In genomic region chr2:153564343-153564742, GRCm38 (mm10) we compare ENCODE assay signal across 15 mouse cellular contexts. TPM values are rescaled to one million over a fixed set of nuclear protein-coding genes. Genes with fewer than 3 reads are reported as not detected.
DNase-seq lines count a peak whose midpoint lies in the region; ATAC-seq and TF ChIP-seq lines count a peak whose summit lies in the region.
"Had no signal": no experiment of that assay in that cellular context is flagged by ENCODE, and none has a peak within 500 bp of the region (broad histone marks: within the 10 kb centered on the region; RNA-seq: fewer than 3 reads in every experiment).

No protein-coding gene starts in this region.

- H3K36me3 ChIP-seq in hindbrain, postnatal 0 days (ENCODE audit: insufficient read depth, low read length): no peaks in the 10 kb centered on the region
- H3K36me3 ChIP-seq in hindbrain, embryonic 11.5 days (ENCODE audit: control insufficient read depth, insufficient read depth, low read length): no peaks in the 10 kb centered on the region
- H3K36me3 ChIP-seq in midbrain, postnatal 0 days (ENCODE audit: insufficient read depth, low read length): no peaks in the 10 kb centered on the region
- no peaks in the 10 kb centered on the region for H3K36me3 ChIP-seq in midbrain, embryonic 14.5 days (ENCODE audit: control insufficient read depth, insufficient read depth, low read length)
- no peaks in the 10 kb centered on the region for H3K36me3 ChIP-seq in G1E (replicated peaks)
- no peaks in the 10 kb centered on the region for H3K36me3 ChIP-seq in splenic B cell, adult 2 months (ENCODE audit: control insufficient read depth, insufficient read depth, low read length, poor library complexity, severe bottlenecking)
- H3K36me3 ChIP-seq in hindbrain, embryonic 10.5 days: no peaks in the 10 kb centered on the region
- H3K36me3 ChIP-seq: heart, embryonic 13.5 days; liver, embryonic 15.5 days; midbrain, embryonic 12.5 days; neural tube, embryonic 12.5 days had no signal

- no peak overlapping the region for H3K9ac ChIP-seq in hindbrain, postnatal 0 days (replicated peaks; ENCODE audit: low read length)
- H3K9ac ChIP-seq in hindbrain, embryonic 11.5 days (ENCODE audit: low read depth, low read length): no peak overlapping the region
- H3K9ac ChIP-seq in midbrain, postnatal 0 days (replicated peaks; ENCODE audit: low read length, poor library complexity, severe bottlenecking): no peak overlapping the region
- no peak overlapping the region for H3K9ac ChIP-seq in midbrain, embryonic 14.5 days (replicated peaks; ENCODE audit: low read length)
- H3K9ac ChIP-seq: heart, embryonic 13.5 days; liver, embryonic 15.5 days; midbrain, embryonic 12.5 days; neural tube, embryonic 12.5 days had no signal

- H3K27me3 ChIP-seq in hindbrain, postnatal 0 days (ENCODE audit: insufficient read depth, low read length): no peaks in the 10 kb centered on the region
- H3K27me3 ChIP-seq in hindbrain, embryonic 11.5 days (ENCODE audit: control insufficient read depth, insufficient read depth, low read length): no peaks in the 10 kb centered on the region
- H3K27me3 ChIP-seq in midbrain, postnatal 0 days (ENCODE audit: insufficient read depth, low read length): no peaks in the 10 kb centered on the region
- H3K27me3 ChIP-seq in midbrain, embryonic 14.5 days (ENCODE audit: control insufficient read depth, insufficient read depth, low read length): no peaks in the 10 kb centered on the region
- H3K27me3 ChIP-seq in G1E (ENCODE audit: insufficient read depth, low read length): peaks cover 64% of the 10 kb centered on the region
- no peaks in the 10 kb centered on the region for H3K27me3 ChIP-seq in splenic B cell, adult 2 months (ENCODE audit: control insufficient read depth, insufficient read depth, low read length, poor library complexity, severe bottlenecking)
- H3K27me3 ChIP-seq in hindbrain, embryonic 10.5 days (ENCODE audit: insufficient read depth, poor library complexity, severe bottlenecking): peaks cover 30% of the 10 kb centered on the region
- H3K27me3 ChIP-seq: heart, embryonic 13.5 days; liver, embryonic 15.5 days; neural tube, embryonic 12.5 days had no signal

- no peaks in the 10 kb centered on the region for H3K9me3 ChIP-seq in hindbrain, postnatal 0 days (ENCODE audit: low read length)
- H3K9me3 ChIP-seq in hindbrain, embryonic 11.5 days (ENCODE audit: control insufficient read depth, low read length): no peaks in the 10 kb centered on the region
- no peaks in the 10 kb centered on the region for H3K9me3 ChIP-seq in midbrain, postnatal 0 days (ENCODE audit: low read length)
- no peaks in the 10 kb centered on the region for H3K9me3 ChIP-seq in midbrain, embryonic 14.5 days (ENCODE audit: control insufficient read depth, low read length)
- H3K9me3 ChIP-seq in G1E (replicated peaks): no peaks in the 10 kb centered on the region
- H3K9me3 ChIP-seq in hindbrain, embryonic 10.5 days: no peaks in the 10 kb centered on the region
- H3K9me3 ChIP-seq: heart, embryonic 13.5 days; liver, embryonic 15.5 days; midbrain, embryonic 12.5 days; neural tube, embryonic 12.5 days had no signal

- TF ChIP-seq CTCF in hindbrain, postnatal 0 days (IDR thresholded peaks at IDR 0.05; ENCODE audit: low read depth): peak; percentile 50
- TF ChIP-seq CTCF in midbrain, postnatal 0 days (IDR thresholded peaks at IDR 0.05): peak; percentile 45
- TF ChIP-seq CTCF in G1E (IDR thresholded peaks at IDR 0.05; ENCODE audit: low read depth, low read length): 0 out of 2 replicates have a peak, but pooled peaks have one; percentile 26

- H3K27ac ChIP-seq in hindbrain, postnatal 0 days: no peak overlapping the region
- H3K27ac ChIP-seq in hindbrain, embryonic 11.5 days (ENCODE audit: low read depth, low read length): no peak overlapping the region
- H3K27ac ChIP-seq in midbrain, postnatal 0 days (ENCODE audit: low read depth, low read length): no peak overlapping the region
- no peak overlapping the region for H3K27ac ChIP-seq in midbrain, embryonic 14.5 days (replicated peaks; ENCODE audit: low read depth, low read length)
- no peak overlapping the region for H3K27ac ChIP-seq in hindbrain, embryonic 10.5 days
- H3K27ac ChIP-seq: heart, embryonic 13.5 days; liver, embryonic 15.5 days; midbrain, embryonic 12.5 days; neural tube, embryonic 12.5 days had no signal

- no peak overlapping the region for H3K4me2 ChIP-seq in hindbrain, postnatal 0 days (ENCODE audit: low read depth, low read length)
- no peak overlapping the region for H3K4me2 ChIP-seq in hindbrain, embryonic 11.5 days (replicated peaks; ENCODE audit: low read depth, low read length)
- H3K4me2 ChIP-seq in midbrain, postnatal 0 days (ENCODE audit: low read depth, low read length, poor library complexity, severe bottlenecking): no peak overlapping the region
- no peak overlapping the region for H3K4me2 ChIP-seq in midbrain, embryonic 14.5 days (ENCODE audit: low read length)
- H3K4me2 ChIP-seq: heart, embryonic 13.5 days; liver, embryonic 15.5 days; midbrain, embryonic 12.5 days; neural tube, embryonic 12.5 days had no signal

- no peak for ATAC-seq in hindbrain, postnatal 0 days
- no peak for ATAC-seq in hindbrain, embryonic 11.5 days (ENCODE audit: low FRiP score)
- ATAC-seq in midbrain, postnatal 0 days (ENCODE audit: low FRiP score): no peak
- ATAC-seq in midbrain, embryonic 14.5 days (ENCODE audit: low FRiP score, low TSS enrichment): no peak
- ATAC-seq in G1E (ENCODE audit: extremely low read depth, insufficient number of reproducible peaks, low FRiP score, poor library complexity, severe bottlenecking): no peak
- ATAC-seq: hindbrain, embryonic 16.5 days had no signal

- 83% methylated on average over 3 of the region's 3 CpGs for WGBS in hindbrain, postnatal 0 days
- WGBS in hindbrain, embryonic 11.5 days: 91% methylated on average over 3 of the region's 3 CpGs
- WGBS in midbrain, postnatal 0 days: 85% methylated on average over 3 of the region's 3 CpGs
- 85% methylated on average over 3 of the region's 3 CpGs for WGBS in midbrain, embryonic 14.5 days
- WGBS in hindbrain, embryonic 10.5 days: 84% methylated on average over 3 of the region's 3 CpGs

- H3K4me3 ChIP-seq in hindbrain, postnatal 0 days (ENCODE audit: low read length): no peak overlapping the region
- no peak overlapping the region for H3K4me3 ChIP-seq in hindbrain, embryonic 11.5 days (ENCODE audit: low read depth, low read length)
- H3K4me3 ChIP-seq in midbrain, postnatal 0 days (ENCODE audit: low read depth, low read length): no peak overlapping the region
- no peak overlapping the region for H3K4me3 ChIP-seq in midbrain, embryonic 14.5 days (replicated peaks; ENCODE audit: low read depth, low read length)
- no peak overlapping the region for H3K4me3 ChIP-seq in G1E (ENCODE audit: low read depth, low read length)
- no peak overlapping the region for H3K4me3 ChIP-seq in hindbrain, embryonic 10.5 days
- H3K4me3 ChIP-seq: erythroblast, embryonic 14.5 days; heart, embryonic 13.5 days; liver, embryonic 15.5 days; midbrain, embryonic 12.5 days; neural tube, embryonic 12.5 days had no signal

- DNase-seq in hindbrain, postnatal 0 days (ENCODE audit: low spot score): no peak
- DNase-seq in hindbrain, embryonic 11.5 days (ENCODE audit: low spot score): no peak
- DNase-seq in midbrain, postnatal 0 days (ENCODE audit: low spot score): no peak
- no peak for DNase-seq in midbrain, embryonic 14.5 days
- no peak for DNase-seq in G1E (ENCODE audit: low spot score)
- DNase-seq in splenic B cell, adult 2 months (ENCODE audit: low read depth, low spot score): peak; percentile 57
- DNase-seq in ovary, postnatal 36 days (ENCODE audit: low spot score): no peak
- DNase-seq in hindbrain, embryonic 10.5 days (ENCODE audit: low spot score): no peak
- DNase-seq: retina, postnatal 1 day had no signal

- peaks cover 24% of the 10 kb centered on the region for H3K4me1 ChIP-seq in hindbrain, postnatal 0 days (ENCODE audit: insufficient read depth, low read length)
- peaks cover 12% of the 10 kb centered on the region for H3K4me1 ChIP-seq in hindbrain, embryonic 11.5 days (replicated peaks; ENCODE audit: control insufficient read depth, insufficient read depth, low read length)
- H3K4me1 ChIP-seq in midbrain, postnatal 0 days (ENCODE audit: insufficient read depth, low read length): peaks cover 16% of the 10 kb centered on the region
- peaks cover 26% of the 10 kb centered on the region for H3K4me1 ChIP-seq in midbrain, embryonic 14.5 days (ENCODE audit: control insufficient read depth, insufficient read depth, low read length)
- peaks cover 47% of the 10 kb centered on the region for H3K4me1 ChIP-seq in G1E (ENCODE audit: insufficient read depth, low read depth, low read length)
- H3K4me1 ChIP-seq in hindbrain, embryonic 10.5 days (replicated peaks): peaks cover 35% of the 10 kb centered on the region

RNA-seq across cellular contexts. Expression of gene Nol4l, which starts 34.6 kb away (rescaled TPM):
- 68.3 and 80.8 TPM in 2 replicates for total RNA-seq in hindbrain, postnatal 0 days (2014; rRNA removed)
- polyA plus RNA-seq in hindbrain, postnatal 0 days (2015; fragmentation: Nextera tagmentation; extraction: Ambion mirVana): 23.7 and 24.2 TPM in 2 replicates
- polyA plus RNA-seq in hindbrain, embryonic 11.5 days (2014; fragmentation: Nextera tagmentation; extraction: Ambion mirVana): 26.0 and 26.7 TPM in 2 replicates
- 73.1 and 97.7 TPM in 2 replicates for total RNA-seq in midbrain, postnatal 0 days (2014; rRNA removed)
- polyA plus RNA-seq in midbrain, postnatal 0 days (2015; fragmentation: Nextera tagmentation; extraction: Ambion mirVana): 24.4 and 26.4 TPM in 2 replicates
- polyA plus RNA-seq in midbrain, embryonic 14.5 days (2014; fragmentation: Nextera tagmentation; extraction: Ambion mirVana): 44.8 and 51.7 TPM in 2 replicates
- total RNA-seq in G1E (2014; fragmentation: Nextera tagmentation): 39.2 and 45.3 TPM in 2 replicates
- 13.5 and 13.9 TPM in 2 replicates for total RNA-seq in G1E (2017)
- polyA plus RNA-seq in G1E (2012): 19.8 and 23.4 TPM in 2 replicates
- 19.1 and 23.3 TPM in 2 replicates for polyA plus RNA-seq in hindbrain, embryonic 10.5 days (2016; fragmentation: Nextera tagmentation; extraction: Ambion mirVana)
